In the genomic region with DNA sequence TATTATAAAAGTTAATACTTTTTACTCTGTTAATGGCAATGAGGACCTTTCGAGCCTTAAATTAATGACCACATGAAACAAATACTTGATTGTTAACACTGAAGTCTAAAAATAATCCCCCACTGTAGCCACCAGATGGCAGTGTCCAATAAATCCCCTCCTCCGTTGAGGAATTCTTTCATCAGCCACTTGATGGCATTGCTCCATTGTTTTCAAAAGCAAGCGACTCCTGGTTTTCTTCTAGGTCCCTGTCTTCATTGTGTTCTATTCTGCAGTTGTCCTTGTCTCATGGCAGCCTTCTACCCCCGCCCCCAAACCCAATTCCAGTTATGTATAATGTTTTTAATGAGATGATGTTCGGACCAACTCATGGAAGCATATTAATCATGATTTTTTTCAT, we compare ENCODE assay signal across 8 mouse cellular contexts.
A peak's percentile ranks its signal among the peaks of the same experiment; 100 is the strongest.
DNase-seq lines count a peak whose midpoint lies in the region; ATAC-seq and TF ChIP-seq lines count a peak whose summit lies in the region.

No protein-coding gene starts in this region.

- H3K27me3 ChIP-seq in C2C12 (ENCODE audit: control insufficient read depth, insufficient read depth, insufficient read length), result no peaks in the 10 kb centered on the region
- H3K27me3 ChIP-seq in forebrain, embryonic 16.5 days (replicated peaks; ENCODE audit: control insufficient read depth, insufficient read depth, low read length), result no peaks in the 10 kb centered on the region
- no peaks in the 10 kb centered on the region for H3K27me3 ChIP-seq in midbrain, embryonic 12.5 days

- DNase-seq in frontal cortex, postnatal 25 days (ENCODE audit: low spot score in 2 of 2), result no peak
- DNase-seq in cerebellum, adult 11 months, result peak; percentile 59
- peak; percentile 41 to 50 for DNase-seq in kidney, postnatal 4 days
- peak; percentile 4 to 6 for DNase-seq in urinary bladder, postnatal 36 days (ENCODE audit: low spot score in 2 of 2)

- no peaks in the 10 kb centered on the region for H3K4me1 ChIP-seq in forebrain, embryonic 16.5 days (replicated peaks; ENCODE audit: control insufficient read depth, insufficient read depth, low read length)
- no peaks in the 10 kb centered on the region for H3K4me1 ChIP-seq in midbrain, embryonic 12.5 days

- no peaks in the 10 kb centered on the region for H3K36me3 ChIP-seq in C2C12 (ENCODE audit: control insufficient read depth, insufficient read depth)
- no peaks in the 10 kb centered on the region for H3K36me3 ChIP-seq in forebrain, embryonic 16.5 days (ENCODE audit: control insufficient read depth, insufficient read depth)
- H3K36me3 ChIP-seq in midbrain, embryonic 12.5 days, result no peaks in the 10 kb centered on the region

- H3K79me2 ChIP-seq in C2C12 (ENCODE audit: control insufficient read depth, insufficient read depth), result no peaks in the 10 kb centered on the region

- H3ac ChIP-seq in C2C12 (ENCODE audit: control insufficient read depth, insufficient read length, low read depth), result no peak overlapping the region

- H3K27ac ChIP-seq in forebrain, embryonic 16.5 days (ENCODE audit: low read length), result no peak overlapping the region
- H3K27ac ChIP-seq in midbrain, embryonic 12.5 days (replicated peaks), result no peak overlapping the region

- peak; percentile 88 for ATAC-seq in frontal cortex, adult (ENCODE audit: low TSS enrichment)
- ATAC-seq in forebrain, embryonic 16.5 days, result peak; percentile 58
- ATAC-seq in midbrain, embryonic 12.5 days (ENCODE audit: low FRiP score, low read depth), result peak; percentile 41; the same call in 1 of the 2 replicates

- H3K79me3 ChIP-seq in C2C12 (ENCODE audit: low read depth), result no peaks in the 10 kb centered on the region

- H3K4me2 ChIP-seq in forebrain, embryonic 16.5 days (ENCODE audit: low read length), result no peak overlapping the region
- no peak overlapping the region for H3K4me2 ChIP-seq in midbrain, embryonic 12.5 days (replicated peaks)

- no peak overlapping the region for H3K9ac ChIP-seq in forebrain, embryonic 16.5 days (replicated peaks; ENCODE audit: low read depth, low read length)
- H3K9ac ChIP-seq in midbrain, embryonic 12.5 days (replicated peaks), result no peak overlapping the region

- H3K4me3 ChIP-seq in C2C12 (ENCODE audit: insufficient read depth, poor library complexity, severe bottlenecking), result no peak overlapping the region
- H3K4me3 ChIP-seq in forebrain, embryonic 16.5 days (replicated peaks; ENCODE audit: low read length), result no peak overlapping the region
- H3K4me3 ChIP-seq in midbrain, embryonic 12.5 days, result no peak overlapping the region

- H3K9me3 ChIP-seq in forebrain, embryonic 16.5 days (ENCODE audit: control insufficient read depth, low read length), result no peaks in the 10 kb centered on the region
- no peaks in the 10 kb centered on the region for H3K9me3 ChIP-seq in midbrain, embryonic 12.5 days

- peak; percentile 70 for TF ChIP-seq CTCF in C2C12 (IDR thresholded peaks at IDR 0.05; ENCODE audit: control insufficient read depth, insufficient read depth, insufficient read length)

- 13% methylated on average over 5 of the region's 5 CpGs for WGBS in forebrain, embryonic 16.5 days
- WGBS in midbrain, embryonic 12.5 days, result 20% methylated on average over 5 of the region's 5 CpGs

TF ChIP-seq in C2C12, 6 proteins besides CTCF, POLR2A, EP300 and RAD21:
- TF ChIP-seq MYOG (IDR thresholded peaks at IDR 0.05; ENCODE audit: control insufficient read depth, extremely low read depth, insufficient read length) (no peak), FOSL1 (IDR thresholded peaks at IDR 0.05; ENCODE audit: insufficient read depth, low read length, poor library complexity, severe bottlenecking) (no peak), MAX (IDR thresholded peaks at IDR 0.05) (no peak), USF1 (IDR thresholded peaks at IDR 0.05; ENCODE audit: low read depth) (no peak), CEBPB (IDR thresholded peaks at IDR 0.05; ENCODE audit: low read depth) (no peak), MYOD1 (IDR thresholded peaks at IDR 0.05; ENCODE audit: control insufficient read depth, insufficient read length, low read depth) (no peak)
TF ChIP-seq in C2C12: peak in this region for 0.

Comparison
In these comparisons a context has a peak if more than half of its experiments do, and no peak if none do; other contexts are left out.
1. DNase-seq: peak in cerebellum, adult 11 months (single experiment), kidney, postnatal 4 days (2 of 2) and urinary bladder, postnatal 36 days (2 of 2); none in frontal cortex, postnatal 25 days (0 of 2).
2. Peak in every context shown above with its lines, with median percentiles within 50 percentile points of each other: ATAC-seq.